Mouse (Mus musculus) urinary bladder, postnatal 14 days (tissue): ENCODE results near the gene Supt5.

Experiments
- DNase-seq: peaks from one replicate; pipeline ENCODE4 v3.0.0; 2021; ENCODE audit warnings: low spot score

The Supt5 gene

GRCm38 (mm10) chr7:28298837-28299625 is 39.5 kb downstream of the Supt5 start:
- DNase-seq, result peak; percentile 44

- peak; percentile 68 for DNase-seq
Measured at GRCm38 (mm10) chr7:28294481-28294880, 44.1 kb downstream of the Supt5 start.

- peak; percentile 7 for DNase-seq
Measured at GRCm38 (mm10) chr7:28290638-28291590, 47.6 kb downstream of the Supt5 start, which contains the start of gene Selenov. Gene Selenov (minus strand): TSS chr7:28291186.

GRCm38 (mm10) chr7:28290165-28290564 is 48.4 kb downstream of the Supt5 start:
- DNase-seq, result no peak

- DNase-seq, result no peak
Measured at GRCm38 (mm10) chr7:28280630-28281029, 57.9 kb downstream of the Supt5 start.

GRCm38 (mm10) chr7:28278279-28278652 is 60.3 kb downstream of the Supt5 start:
- DNase-seq, result no peak

- peak; percentile 95 for DNase-seq
Measured at GRCm38 (mm10) chr7:28277615-28278278, 60.8 kb downstream of the Supt5 start, which contains the start of gene Eid2b. Gene Eid2b (plus strand): TSS chr7:28277739.

- no peak for DNase-seq
Measured at GRCm38 (mm10) chr7:28277237-28277614, 61.3 kb downstream of the Supt5 start.

GRCm38 (mm10) chr7:28271761-28272160 is 66.8 kb downstream of the Supt5 start:
- DNase-seq, result no peak

GRCm38 (mm10) chr7:28269355-28269754 is 69.2 kb downstream of the Supt5 start:
- no peak for DNase-seq

- no peak for DNase-seq
Measured at GRCm38 (mm10) chr7:28268576-28268975, 70.0 kb downstream of the Supt5 start.

GRCm38 (mm10) chr7:28268042-28268531 is 70.5 kb downstream of the Supt5 start:
- DNase-seq, result peak; percentile 67

- peak; percentile 79 for DNase-seq
Measured at GRCm38 (mm10) chr7:28267129-28268041, 71.2 kb downstream of the Supt5 start, which contains the start of gene Eid2. Gene Eid2 (plus strand): TSS chr7:28267881.

GRCm38 (mm10) chr7:28265391-28265790 is 73.2 kb downstream of the Supt5 start:
- DNase-seq, result no peak
